9 mouse cellular contexts compared by ENCODE assay signal in the genomic region with DNA sequence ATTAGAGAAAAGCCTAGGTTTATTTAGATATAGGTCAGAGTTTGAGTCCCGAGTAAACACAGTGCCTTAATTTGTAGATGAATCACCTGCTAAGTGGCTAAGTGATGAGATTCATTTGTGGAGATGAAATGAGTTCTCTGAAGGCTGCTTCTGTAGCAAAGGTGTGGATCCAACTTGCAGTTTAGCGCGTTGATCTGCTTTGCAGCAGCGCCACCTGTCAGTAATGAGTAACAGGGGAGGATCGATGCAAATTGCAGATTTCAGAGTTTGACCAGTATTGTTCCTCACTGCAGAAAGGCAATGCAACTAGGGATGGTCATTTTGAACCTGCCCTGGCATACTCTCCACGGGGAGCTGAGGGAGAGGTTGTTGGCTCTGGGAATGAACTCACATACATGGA.
DNase-seq lines count a peak whose midpoint lies in the region.
"Had no signal": no experiment of that assay in that cellular context is flagged by ENCODE, and none has a peak within 500 bp of the region (broad histone marks: within the 10 kb centered on the region; RNA-seq: fewer than 3 reads in every experiment).

No protein-coding gene starts in this region.

- H3K4me3 ChIP-seq in forebrain, embryonic 10.5 days = no peak overlapping the region
- H3K4me3 ChIP-seq: hindbrain, embryonic 15.5 days had no signal

- DNase-seq in kidney, adult 8-10 months = peak; percentile 0 to 23
- DNase-seq in kidney, adult 11 months = no peak
- peak; percentile 75 for DNase-seq in brain, adult 2 months (ENCODE audit: low read depth, low spot score)
- DNase-seq in forebrain, embryonic 10.5 days (ENCODE audit: extremely low spot score, low spot score) = peak; percentile 16
- DNase-seq in layer of hippocampus, postnatal 10 days (ENCODE audit: low spot score in 2 of 2) = peak; percentile 37 to 66
- DNase-seq in ovary, postnatal 36 days (ENCODE audit: low spot score) = peak; percentile 4
- DNase-seq in yolk sac, embryonic 10.5 days (ENCODE audit: low spot score) = no peak
- no peak for DNase-seq in gastrocnemius, adult 8-10 months (ENCODE audit: low spot score in 2 of 2)

- H3K27me3 ChIP-seq in forebrain, embryonic 10.5 days (ENCODE audit: poor library complexity, severe bottlenecking) = no peaks in the 10 kb centered on the region

- H3K36me3 ChIP-seq in forebrain, embryonic 10.5 days (replicated peaks) = no peaks in the 10 kb centered on the region
- H3K36me3 ChIP-seq: hindbrain, embryonic 15.5 days had no signal

- WGBS in forebrain, embryonic 10.5 days = 6% methylated on average over 6 of the region's 6 CpGs

- H3K9me3 ChIP-seq in forebrain, embryonic 10.5 days = no peaks in the 10 kb centered on the region
- H3K9me3 ChIP-seq: hindbrain, embryonic 15.5 days had no signal

- no peak overlapping the region for H3K27ac ChIP-seq in forebrain, embryonic 10.5 days
- H3K27ac ChIP-seq: hindbrain, embryonic 15.5 days had no signal

- H3K4me1 ChIP-seq in forebrain, embryonic 10.5 days = no peaks in the 10 kb centered on the region
- H3K4me1 ChIP-seq: hindbrain, embryonic 15.5 days had no signal

Comparison
In these comparisons a context has a peak if more than half of its experiments do, and no peak if none do; other contexts are left out.
1. DNase-seq: peak in kidney, adult 8-10 months (2 of 2), brain, adult 2 months (single experiment), forebrain, embryonic 10.5 days (single experiment), layer of hippocampus, postnatal 10 days (2 of 2) and ovary, postnatal 36 days (single experiment); none in kidney, adult 11 months (single experiment), yolk sac, embryonic 10.5 days (single experiment) and gastrocnemius, adult 8-10 months (0 of 2).